Mouse (Mus musculus): ENCODE measurements around the gene Slc30a2. TPM values are rescaled to one million over a fixed set of nuclear protein-coding genes. Genes with fewer than 3 reads are reported as not detected.

Gene Slc30a2
- polyA plus RNA-seq, 1 experiment from 2014 or later, result 0.12 TPM

GRCm38 (mm10) chr4:134350641-134351040 lies 7.7 kb downstream of the Slc30a2 start:
- H3K9me3 ChIP-seq (replicated peaks; ENCODE audit: control insufficient read depth, low read length), result no peaks in the 10 kb centered on the region
- no peak overlapping the region for H3K4me2 ChIP-seq (ENCODE audit: low read depth, low read length)
- H3K4me3 ChIP-seq (ENCODE audit: low read depth, low read length), result no peak overlapping the region
- H3K27ac ChIP-seq (ENCODE audit: low read length), result no peak overlapping the region
- H3K9ac ChIP-seq (ENCODE audit: low read depth, low read length), result no peak overlapping the region
- H3K27me3 ChIP-seq (ENCODE audit: control insufficient read depth, insufficient read depth, low read depth, low read length), result peaks cover 5% of the 10 kb centered on the region
- no peak for ATAC-seq (ENCODE audit: low read depth)
- WGBS (ENCODE audit: insufficient replicate concordance), result 56% methylated on average over 6 of the region's 6 CpGs
- H3K36me3 ChIP-seq (ENCODE audit: control insufficient read depth, insufficient read depth), result no peaks in the 10 kb centered on the region
- H3K4me1 ChIP-seq (ENCODE audit: control insufficient read depth, low read depth, low read length), result no peaks in the 10 kb centered on the region

- no peaks in the 10 kb centered on the region for H3K27me3 ChIP-seq (ENCODE audit: control insufficient read depth, insufficient read depth, low read depth, low read length)
- H3K9me3 ChIP-seq (replicated peaks; ENCODE audit: control insufficient read depth, low read length), result no peaks in the 10 kb centered on the region
- no peaks in the 10 kb centered on the region for H3K4me1 ChIP-seq (ENCODE audit: control insufficient read depth, low read depth, low read length)
- H3K9ac ChIP-seq (ENCODE audit: low read depth, low read length), result no peak overlapping the region
- H3K4me2 ChIP-seq (ENCODE audit: low read depth, low read length), result no peak overlapping the region
- 44% methylated on average over 17 of the region's 18 CpGs for WGBS (ENCODE audit: insufficient replicate concordance)
- no peaks in the 10 kb centered on the region for H3K36me3 ChIP-seq (ENCODE audit: control insufficient read depth, insufficient read depth)
- H3K4me3 ChIP-seq (ENCODE audit: low read depth, low read length), result no peak overlapping the region
- no peak for ATAC-seq (ENCODE audit: low read depth)
- no peak overlapping the region for H3K27ac ChIP-seq (ENCODE audit: low read length)
These were observed 8.6 kb downstream of the Slc30a2 start for GRCm38 (mm10) chr4:134351329-134352260.

GRCm38 (mm10) chr4:134352261-134352707 lies 9.3 kb downstream of the Slc30a2 start:
- H3K4me3 ChIP-seq (ENCODE audit: low read depth, low read length), result no peak overlapping the region
- H3K36me3 ChIP-seq (ENCODE audit: control insufficient read depth, insufficient read depth), result no peaks in the 10 kb centered on the region
- WGBS (ENCODE audit: insufficient replicate concordance), result 67% methylated on average over 12 of the region's 12 CpGs
- no peak overlapping the region for H3K27ac ChIP-seq (ENCODE audit: low read length)
- no peaks in the 10 kb centered on the region for H3K9me3 ChIP-seq (replicated peaks; ENCODE audit: control insufficient read depth, low read length)
- H3K4me2 ChIP-seq (ENCODE audit: low read depth, low read length), result no peak overlapping the region
- H3K4me1 ChIP-seq (ENCODE audit: control insufficient read depth, low read depth, low read length), result no peaks in the 10 kb centered on the region
- H3K9ac ChIP-seq (ENCODE audit: low read depth, low read length), result no peak overlapping the region
- H3K27me3 ChIP-seq (ENCODE audit: control insufficient read depth, insufficient read depth, low read depth, low read length), result no peaks in the 10 kb centered on the region
- no peak for ATAC-seq (ENCODE audit: low read depth)

- no peak for ATAC-seq (ENCODE audit: low read depth)
- Histone ChIP-seq H3K4me2 (ENCODE audit: low read depth, low read length) (no peak overlapping the region), H3K4me1 (ENCODE audit: control insufficient read depth, low read depth, low read length) (0 out of 2 replicates have a peak, but pooled peaks cover 2% of the 10 kb centered on the region), H3K27me3 (ENCODE audit: control insufficient read depth, insufficient read depth, low read depth, low read length) (no peaks in the 10 kb centered on the region), H3K9me3 (replicated peaks; ENCODE audit: control insufficient read depth, low read length) (no peaks in the 10 kb centered on the region), H3K27ac (ENCODE audit: low read length) (no peak overlapping the region), H3K4me3 (ENCODE audit: low read depth, low read length) (no peak overlapping the region), H3K9ac (ENCODE audit: low read depth, low read length) (no peak overlapping the region), H3K36me3 (ENCODE audit: control insufficient read depth, insufficient read depth) (no peaks in the 10 kb centered on the region)
- WGBS (ENCODE audit: insufficient replicate concordance), result 66% methylated on average over 7 of the region's 7 CpGs
These were observed 9.9 kb downstream of the Slc30a2 start for GRCm38 (mm10) chr4:134352929-134353328.

GRCm38 (mm10) chr4:134353527-134354409 lies 10.8 kb downstream of the Slc30a2 start:
- H3K4me3 ChIP-seq (ENCODE audit: low read depth, low read length), result no peak overlapping the region
- no peak overlapping the region for H3K9ac ChIP-seq (ENCODE audit: low read depth, low read length)
- no peaks in the 10 kb centered on the region for H3K9me3 ChIP-seq (replicated peaks; ENCODE audit: control insufficient read depth, low read length)
- no peak for ATAC-seq (ENCODE audit: low read depth)
- no peaks in the 10 kb centered on the region for H3K36me3 ChIP-seq (ENCODE audit: control insufficient read depth, insufficient read depth)
- 34% methylated on average over 5 of the region's 5 CpGs for WGBS (ENCODE audit: insufficient replicate concordance)
- H3K27me3 ChIP-seq (ENCODE audit: control insufficient read depth, insufficient read depth, low read depth, low read length), result no peaks in the 10 kb centered on the region
- 0 out of 2 replicates have a peak, but pooled peaks cover 2% of the 10 kb centered on the region for H3K4me1 ChIP-seq (ENCODE audit: control insufficient read depth, low read depth, low read length)
- no peak overlapping the region for H3K27ac ChIP-seq (ENCODE audit: low read length)
- H3K4me2 ChIP-seq (ENCODE audit: low read depth, low read length), result no peak overlapping the region

- H3K4me2 ChIP-seq (ENCODE audit: low read depth, low read length), result no peak overlapping the region
- WGBS (ENCODE audit: insufficient replicate concordance), result 54% methylated on average over 16 of the region's 16 CpGs
- H3K36me3 ChIP-seq (ENCODE audit: control insufficient read depth, insufficient read depth), result no peaks in the 10 kb centered on the region
- H3K4me1 ChIP-seq (ENCODE audit: control insufficient read depth, low read depth, low read length), result 0 out of 2 replicates have a peak, but pooled peaks cover 2% of the 10 kb centered on the region
- H3K9me3 ChIP-seq (replicated peaks; ENCODE audit: control insufficient read depth, low read length), result no peaks in the 10 kb centered on the region
- no peaks in the 10 kb centered on the region for H3K27me3 ChIP-seq (ENCODE audit: control insufficient read depth, insufficient read depth, low read depth, low read length)
- no peak overlapping the region for H3K9ac ChIP-seq (ENCODE audit: low read depth, low read length)
- H3K4me3 ChIP-seq (ENCODE audit: low read depth, low read length), result no peak overlapping the region
- no peak overlapping the region for H3K27ac ChIP-seq (ENCODE audit: low read length)
- ATAC-seq (ENCODE audit: low read depth), result no peak
These were observed 13.0 kb downstream of the Slc30a2 start for GRCm38 (mm10) chr4:134355841-134356452.

- H3K4me3 ChIP-seq (ENCODE audit: low read depth, low read length), result 0 out of 2 replicates have a peak overlapping the region, but pooled peaks have one; percentile 18
- H3K4me1 ChIP-seq (ENCODE audit: control insufficient read depth, low read depth, low read length), result 0 out of 2 replicates have a peak, but pooled peaks cover 2% of the 10 kb centered on the region
- peak overlapping the region; percentile 32 for H3K4me2 ChIP-seq (ENCODE audit: low read depth, low read length)
- no peaks in the 10 kb centered on the region for H3K36me3 ChIP-seq (ENCODE audit: control insufficient read depth, insufficient read depth)
- H3K9ac ChIP-seq (ENCODE audit: low read depth, low read length), result no peak overlapping the region
- WGBS (ENCODE audit: insufficient replicate concordance), result 18% methylated on average over 22 of the region's 22 CpGs
- H3K27ac ChIP-seq (ENCODE audit: low read length), result no peak overlapping the region
- no peaks in the 10 kb centered on the region for H3K9me3 ChIP-seq (replicated peaks; ENCODE audit: control insufficient read depth, low read length)
- ATAC-seq (ENCODE audit: low read depth), result peak; percentile 80
- H3K27me3 ChIP-seq (ENCODE audit: control insufficient read depth, insufficient read depth, low read depth, low read length), result no peaks in the 10 kb centered on the region
These were observed 13.8 kb downstream of the Slc30a2 start for GRCm38 (mm10) chr4:134356591-134357460.

- H3K9me3 ChIP-seq (replicated peaks; ENCODE audit: control insufficient read depth, low read length), result no peaks in the 10 kb centered on the region
- H3K27ac ChIP-seq (ENCODE audit: low read length), result no peak overlapping the region
- WGBS (ENCODE audit: insufficient replicate concordance), result 34% methylated on average over 17 of the region's 17 CpGs
- no peak overlapping the region for H3K9ac ChIP-seq (ENCODE audit: low read depth, low read length)
- 0 out of 2 replicates have a peak, but pooled peaks cover 2% of the 10 kb centered on the region for H3K4me1 ChIP-seq (ENCODE audit: control insufficient read depth, low read depth, low read length)
- 0 out of 2 replicates have a peak overlapping the region, but pooled peaks have one; percentile 18 for H3K4me3 ChIP-seq (ENCODE audit: low read depth, low read length)
- H3K36me3 ChIP-seq (ENCODE audit: control insufficient read depth, insufficient read depth), result no peaks in the 10 kb centered on the region
- H3K27me3 ChIP-seq (ENCODE audit: control insufficient read depth, insufficient read depth, low read depth, low read length), result no peaks in the 10 kb centered on the region
- peak overlapping the region; percentile 32; the same call in 1 of the 2 replicates for H3K4me2 ChIP-seq (ENCODE audit: low read depth, low read length)
- peak; percentile 68 for ATAC-seq (ENCODE audit: low read depth)
These were observed 14.4 kb downstream of the Slc30a2 start for GRCm38 (mm10) chr4:134357461-134357771.
